Mouse (Mus musculus) ovary, postnatal 36 days (tissue): ENCODE measurements at regions not wholly inside any gene's neighbourhood (a gene's known extent, or its start where the extent isn't known, plus 50 kb on each side); places are given as distances from the start of the nearest gene placed in this dataset.
"Not testable (repeated sequence)": the region's sequence is repeated elsewhere in the genome, so short reads cannot be mapped to it uniquely, and the experiment has no call there.

Experiments
- DNase-seq: peaks from one replicate; pipeline ENCODE4 v3.0.0; 2022; ENCODE audit warnings: low spot score, mixed read lengths

DNA sequence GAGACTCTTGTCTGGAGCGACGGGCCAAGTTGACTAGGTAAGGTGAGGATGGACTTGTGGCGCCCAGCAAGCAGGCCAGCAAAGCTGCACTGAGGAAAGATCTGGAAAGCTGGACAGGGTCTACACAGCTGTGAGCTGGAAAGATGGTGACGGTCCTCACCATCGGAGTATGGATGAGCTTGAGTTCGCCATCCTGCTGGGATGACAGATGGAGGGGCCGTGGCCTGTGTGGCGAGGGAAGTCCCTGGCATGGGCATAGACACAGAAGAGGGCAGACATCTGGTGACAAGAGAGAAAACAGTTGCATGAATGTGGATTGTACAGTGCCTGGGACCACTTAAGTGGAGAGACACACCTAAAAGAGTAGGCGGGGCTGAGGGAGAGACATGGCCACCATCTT is 57.6 kb downstream of the Tmem270 start:
- DNase-seq = no peak

DNA sequence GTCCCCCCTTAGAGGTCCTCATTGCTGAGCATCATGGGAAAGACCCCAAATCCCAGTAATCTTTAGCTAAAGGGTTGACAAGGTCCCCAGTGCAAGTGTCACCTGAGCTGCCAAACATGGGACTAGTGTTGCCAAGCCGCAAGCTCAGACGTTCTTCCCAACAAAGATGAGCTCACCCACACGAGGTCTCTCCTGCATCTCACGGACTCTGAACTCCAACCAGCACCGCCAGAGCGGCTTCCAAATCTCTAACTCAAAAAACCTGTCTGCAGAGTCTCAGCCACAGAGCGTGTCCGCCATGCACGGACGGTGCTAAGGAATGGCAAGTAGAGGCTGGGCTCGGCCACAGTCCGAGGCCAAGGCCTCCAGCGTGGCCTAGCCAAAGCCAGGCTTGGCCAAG is 58.0 kb downstream of the Tmem270 start:
- DNase-seq = no peak

DNA sequence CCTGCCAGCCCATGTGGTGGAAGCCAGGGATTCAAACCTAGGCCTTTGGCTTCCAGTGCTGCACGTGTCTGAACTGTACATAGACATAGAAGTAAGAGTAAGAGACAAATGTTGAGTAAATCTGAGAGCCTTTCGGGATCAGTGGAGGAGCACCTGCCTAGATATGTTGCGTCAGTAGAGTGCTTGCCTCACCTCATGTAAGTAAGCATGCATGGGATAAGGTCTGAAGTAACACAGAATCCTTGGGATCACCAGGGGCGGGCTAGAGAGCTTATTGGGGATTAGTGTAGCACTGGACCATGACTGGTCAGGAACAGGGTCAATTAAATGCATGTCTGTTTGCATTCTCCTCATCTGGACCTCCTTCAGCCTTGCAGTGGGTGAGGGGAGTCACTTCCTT is 61.1 kb downstream of the Tmem270 start:
- no peak for DNase-seq

DNA sequence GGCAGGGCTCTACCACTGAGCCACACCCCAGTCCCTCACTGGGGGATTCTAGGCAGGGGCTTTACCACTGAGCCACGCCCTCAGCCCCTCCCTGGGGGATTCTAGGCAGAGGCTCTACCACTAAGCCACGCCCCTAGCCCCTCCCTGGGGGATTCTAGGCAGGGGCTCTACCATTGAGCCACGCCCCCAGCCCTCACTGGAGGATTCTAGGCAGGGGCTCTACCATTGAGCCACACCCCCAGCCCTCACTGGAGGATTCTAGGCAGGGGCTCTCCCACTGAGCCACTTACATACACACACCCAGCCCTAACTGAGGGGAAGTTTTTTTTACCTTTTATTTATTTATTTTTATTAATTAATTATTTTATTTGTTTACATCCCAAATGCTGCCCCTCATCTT is 62.3 kb downstream of the Tmem270 start:
- not testable (repeated sequence) for DNase-seq

DNA sequence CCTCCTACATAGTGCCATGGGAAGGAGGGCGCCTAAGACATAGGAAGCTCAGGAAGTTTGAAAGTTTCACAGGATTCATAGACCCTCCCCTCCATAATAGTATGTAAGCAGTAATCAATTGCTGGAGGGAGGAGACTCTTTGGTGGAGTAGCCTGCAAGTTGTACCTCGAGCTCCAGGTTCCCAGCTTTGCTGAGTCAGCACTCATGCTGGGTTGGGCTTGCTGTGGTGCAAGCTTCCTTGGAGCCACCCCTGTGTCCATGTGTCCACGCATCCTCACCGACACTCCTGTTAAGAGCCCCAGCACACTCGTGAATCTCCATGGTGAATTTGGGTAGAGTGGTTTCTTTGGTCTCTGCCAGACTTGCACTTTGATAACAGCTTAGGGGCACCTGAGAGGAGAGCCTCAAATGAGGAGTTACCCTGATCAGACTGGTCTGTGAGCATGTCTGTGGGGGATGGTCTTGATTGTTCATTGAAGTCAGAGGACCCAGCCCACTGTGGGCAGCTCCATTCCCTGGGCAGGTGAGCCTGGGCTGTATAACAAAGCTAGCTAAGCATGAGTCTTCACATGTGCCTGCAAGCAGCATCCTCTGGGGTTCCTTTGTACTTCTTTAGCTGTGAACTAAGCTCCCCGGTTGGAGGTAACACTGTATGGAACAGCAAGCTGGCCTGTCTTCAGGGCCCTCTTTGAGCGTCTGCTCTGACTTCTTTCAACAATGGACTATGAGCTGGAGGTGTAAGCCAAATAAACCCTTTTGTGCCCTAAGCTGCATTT is 65.1 kb downstream of the Tmem270 start:
- DNase-seq = no peak

DNA sequence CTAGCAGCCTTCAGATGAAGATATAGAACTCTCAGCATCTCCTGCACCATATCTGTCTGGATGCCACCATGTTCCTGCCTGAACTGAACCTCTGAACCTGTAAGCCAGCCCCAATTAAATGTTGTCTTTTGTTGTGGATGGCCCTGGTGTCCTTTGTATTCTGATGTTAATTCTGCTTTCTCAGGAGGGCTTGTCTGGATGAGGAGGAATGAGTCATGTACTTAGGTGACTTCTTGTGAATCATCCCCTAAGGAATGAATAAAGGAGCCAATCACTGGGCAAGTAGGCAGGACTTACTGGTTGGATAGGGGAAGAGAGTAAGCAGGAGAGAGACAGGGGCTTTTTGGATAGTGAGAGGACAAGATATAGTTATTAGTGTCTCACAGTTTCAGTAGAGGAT is 70.0 kb downstream of the Tmem270 start:
- DNase-seq = no peak

DNA sequence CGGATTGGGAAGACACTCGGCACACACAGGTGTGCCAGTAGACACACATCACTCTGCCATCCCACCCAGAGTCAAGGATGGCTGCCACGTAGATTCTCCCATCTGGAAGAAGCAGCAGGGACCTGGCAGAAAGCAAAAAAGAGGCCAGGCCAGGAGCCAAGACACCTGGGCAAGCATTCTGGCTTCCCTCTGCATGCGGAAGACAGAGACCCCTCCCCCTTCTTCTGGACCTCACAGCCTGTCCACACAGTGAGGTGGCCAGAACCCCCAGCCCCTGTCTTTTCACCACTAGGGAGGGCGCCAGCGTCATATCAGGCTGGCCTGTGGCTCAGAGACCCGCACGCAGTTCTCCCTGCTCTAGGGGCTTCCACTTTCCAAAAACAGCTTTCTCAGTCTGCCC is 73.6 kb downstream of the Tmem270 start:
- no peak for DNase-seq

DNA sequence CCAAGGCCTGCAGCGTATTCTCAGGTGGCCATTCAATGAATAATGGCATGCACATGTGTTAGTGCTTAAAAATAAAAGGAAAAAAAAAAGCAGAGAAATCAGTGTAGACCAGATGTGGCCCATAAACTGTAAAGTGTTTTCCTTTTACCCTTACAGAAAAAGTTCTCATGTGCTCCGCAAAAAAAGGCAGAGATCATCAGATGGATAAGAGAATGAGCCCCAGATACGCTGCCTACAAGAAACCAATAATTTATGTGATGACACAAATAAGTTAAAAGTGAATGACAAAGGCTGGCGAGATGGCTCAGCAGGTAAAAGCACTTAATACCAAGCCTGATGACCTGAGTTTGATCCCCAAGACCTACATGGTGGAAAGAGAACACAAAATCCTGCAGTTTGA is 70.5 kb upstream of the Eln start:
- DNase-seq = no peak

DNA sequence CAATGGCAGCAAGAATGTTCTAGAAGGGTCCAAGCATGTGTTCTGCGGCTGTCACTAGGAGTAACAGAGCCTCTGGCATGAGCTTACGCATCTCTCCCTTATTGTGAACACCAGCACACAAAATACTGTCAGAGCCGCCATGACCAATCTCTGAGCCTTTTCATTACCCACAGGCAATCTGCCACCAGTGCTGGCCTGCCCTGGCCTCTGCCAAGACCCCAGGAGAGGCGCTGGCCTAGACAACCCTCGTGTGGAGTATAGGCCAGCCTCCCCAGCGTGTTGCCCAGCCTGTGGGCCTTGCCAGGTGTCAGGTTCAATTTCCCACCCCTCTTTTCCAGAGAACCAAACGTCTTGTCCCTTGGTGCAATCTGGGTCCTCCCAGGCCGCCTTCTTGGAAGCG is 62.0 kb upstream of the Eln start:
- no peak for DNase-seq

DNA sequence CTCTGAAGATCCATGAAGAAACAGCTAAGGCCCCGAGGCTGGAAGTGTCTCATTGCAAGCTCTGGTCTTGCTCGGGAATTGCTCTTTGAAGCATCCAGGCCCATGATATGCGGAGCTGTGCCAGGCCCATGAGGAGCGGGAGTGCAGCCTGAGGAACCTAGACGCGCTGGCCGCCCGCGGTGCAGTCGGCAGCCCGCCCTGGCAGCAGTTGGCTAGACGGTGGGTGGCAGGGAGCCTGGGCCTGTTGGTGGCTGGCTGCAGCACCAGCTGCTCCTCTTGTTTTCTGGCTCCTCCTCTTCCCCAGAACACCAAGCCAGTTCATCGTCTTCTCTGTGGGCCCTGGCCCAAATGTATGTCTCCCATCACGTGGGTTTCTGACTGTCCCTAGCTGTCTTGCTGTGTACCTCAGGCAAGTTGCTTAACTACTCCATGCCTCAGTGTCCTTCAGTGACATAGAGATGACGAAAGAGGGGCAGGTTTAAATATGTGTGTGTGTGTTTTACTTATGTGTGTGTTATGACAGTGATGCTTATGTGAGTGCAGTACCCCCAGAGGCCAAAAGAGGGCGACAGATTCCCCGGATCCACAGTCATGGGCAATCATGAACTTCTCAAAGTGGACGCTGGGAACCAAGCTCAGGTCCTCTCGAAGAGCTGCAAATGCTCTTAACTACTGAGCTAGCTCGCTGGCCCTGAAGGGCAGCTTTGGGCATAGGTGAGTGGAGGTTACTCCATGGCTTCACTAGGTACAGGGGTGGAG is 57.3 kb upstream of the Eln start:
- no peak for DNase-seq

DNA sequence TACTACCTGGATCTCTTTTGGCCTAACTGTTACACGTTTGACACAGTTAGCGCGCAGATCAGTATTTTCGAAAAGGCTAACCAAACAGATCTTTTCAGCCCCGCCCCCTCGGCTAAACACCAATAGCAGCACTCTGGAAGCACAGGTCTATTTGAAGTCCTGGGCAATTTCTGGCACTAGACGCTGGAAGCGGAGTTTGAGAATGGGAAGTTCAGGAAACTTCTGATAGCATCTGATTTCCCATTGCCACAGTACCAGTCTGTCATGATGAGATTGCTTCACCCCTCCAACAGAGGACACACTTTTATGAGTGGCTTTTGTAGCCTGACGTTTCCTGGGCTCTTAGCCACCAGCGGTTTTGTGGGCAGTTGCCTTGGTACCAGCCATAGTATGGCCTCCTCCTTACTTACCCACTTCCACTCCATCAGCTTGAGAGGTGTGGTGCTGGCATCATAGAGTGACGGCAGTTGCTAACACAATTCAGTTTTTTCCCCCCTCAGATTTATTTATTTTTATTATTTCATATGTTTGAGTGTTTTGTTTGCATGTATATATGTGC is 55.1 kb upstream of the Eln start:
- no peak for DNase-seq

DNA sequence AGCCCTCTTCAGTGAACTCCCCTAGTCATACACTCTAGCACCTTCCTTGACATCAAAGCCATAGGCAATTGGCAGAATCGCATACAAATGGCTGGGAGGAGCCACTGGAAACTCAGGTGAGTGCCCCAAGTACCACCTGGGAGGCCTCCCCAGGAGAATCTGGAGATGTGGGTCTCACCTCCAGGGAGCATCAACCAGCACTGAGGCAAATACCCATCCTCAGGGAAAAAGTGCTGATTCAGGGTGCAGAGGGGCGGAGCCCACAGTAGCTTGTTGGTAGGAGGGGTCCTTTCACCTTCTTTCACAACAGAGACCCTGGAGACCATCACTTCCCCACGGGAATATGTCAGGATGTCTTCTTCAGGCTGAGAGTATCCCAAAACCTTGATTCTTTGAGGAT is 53.4 kb upstream of the Eln start:
- no peak for DNase-seq

DNA sequence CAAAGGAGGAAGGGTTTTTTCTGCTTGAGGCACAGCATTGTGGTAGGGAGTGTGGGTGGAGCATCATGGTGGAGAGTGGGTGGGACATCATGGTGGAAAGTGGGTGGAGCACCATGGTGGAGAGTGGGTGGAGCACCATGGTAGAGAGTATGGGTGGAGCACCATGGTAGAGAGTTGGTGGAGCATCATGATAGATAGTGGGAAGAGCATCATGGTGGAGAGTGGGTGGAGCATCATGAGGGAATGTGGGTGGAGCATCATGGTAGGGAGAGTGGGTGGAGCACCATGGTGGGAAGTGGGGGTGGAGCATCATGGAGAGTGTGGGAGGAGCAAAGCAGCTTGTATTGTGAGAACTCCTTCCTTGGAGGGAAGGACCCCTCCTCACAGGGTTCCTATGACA is 52.8 kb upstream of the Eln start:
- DNase-seq = no peak

DNA sequence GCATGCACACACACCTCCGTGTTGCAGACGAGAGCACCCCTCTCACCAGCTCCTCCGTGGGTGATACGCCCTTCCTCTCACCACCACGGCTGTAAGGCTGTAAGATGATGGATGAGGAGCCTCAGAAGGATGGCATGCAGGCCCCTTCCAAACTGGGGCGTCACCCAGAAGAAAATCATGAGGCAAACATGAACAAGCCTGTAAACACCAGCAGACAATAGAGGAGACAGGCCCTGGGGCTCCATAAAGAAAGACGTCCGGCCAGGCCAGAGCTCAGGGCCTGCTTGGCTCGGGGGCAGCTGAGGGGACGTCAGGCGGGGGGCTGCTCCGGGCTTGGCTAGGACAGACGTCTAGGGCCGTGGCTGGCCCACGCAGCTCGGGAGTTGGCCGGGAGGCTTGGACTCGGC is 50.6 kb upstream of the Eln start:
- peak; percentile 24 for DNase-seq
